Mouse (Mus musculus) embryonic fibroblast, embryonic 13.5 days (primary cell): Measurements from ENCODE around the gene Zfp704.

Experiments used
- CTCF ChIP-seq: IDR thresholded peaks from 2 replicates; pipeline ENCODE4 v1.5.1; 2011; ENCODE audit warnings: mild to moderate bottlenecking, control low read depth, low read length, moderate library complexity, borderline replicate concordance; ENCODE audit not compliant: insufficient read depth
- POLR2A ChIP-seq: IDR thresholded peaks from 2 replicates; pipeline ENCODE4 v1.6.1; 2011; ENCODE audit warnings: low read depth, mild to moderate bottlenecking, control low read depth, low read length, moderate library complexity

DNA sequence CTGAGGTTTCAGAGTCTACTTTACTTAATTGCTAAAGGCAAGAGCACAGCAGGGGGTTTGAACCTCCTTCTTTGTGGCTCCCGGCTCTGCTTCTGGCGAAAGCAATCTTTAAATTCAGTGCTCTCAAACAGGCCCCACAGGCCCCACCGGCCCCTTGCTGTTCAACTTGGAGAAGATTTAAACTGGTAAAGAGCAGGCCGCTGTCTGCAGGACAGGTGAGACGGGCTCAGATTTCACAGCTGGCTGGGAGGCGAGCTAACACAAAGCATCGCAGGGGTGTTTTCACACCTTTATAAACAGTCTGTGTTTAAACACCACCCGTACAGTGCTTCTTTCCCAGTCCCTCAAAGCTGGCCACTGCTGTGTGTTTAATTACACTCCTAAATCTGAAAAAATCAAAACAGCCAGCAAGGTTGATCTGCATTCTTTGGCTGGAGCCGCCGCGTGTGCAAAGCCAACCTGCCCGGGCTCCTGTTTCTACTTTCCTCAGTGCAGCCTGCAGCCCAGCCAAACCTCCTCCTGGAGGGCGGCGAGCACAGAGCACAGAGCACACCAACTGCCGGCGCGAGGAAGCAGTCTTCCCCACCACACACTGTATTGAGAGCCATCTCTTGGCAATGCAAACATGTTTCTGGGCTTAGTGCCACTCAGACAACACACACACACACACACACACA, 89.7 kb downstream of the Zfp704 start:
- TF ChIP-seq CTCF = no peak
- no peak for TF ChIP-seq POLR2A
